Mouse (Mus musculus) kidney, postnatal 14 days (tissue): Measurements from ENCODE around the gene Abo.
A peak's percentile ranks its signal among the peaks of the same experiment; 100 is the strongest.
"Not testable (repeated sequence)": the region's sequence is repeated elsewhere in the genome, so short reads cannot be mapped to it uniquely, and the experiment has no call there.

Experiments used
- DNase-seq: peaks from one replicate; pipeline ENCODE4 v3.0.0; 2022; ENCODE audit warnings: mixed read lengths

Abo gene

DNA sequence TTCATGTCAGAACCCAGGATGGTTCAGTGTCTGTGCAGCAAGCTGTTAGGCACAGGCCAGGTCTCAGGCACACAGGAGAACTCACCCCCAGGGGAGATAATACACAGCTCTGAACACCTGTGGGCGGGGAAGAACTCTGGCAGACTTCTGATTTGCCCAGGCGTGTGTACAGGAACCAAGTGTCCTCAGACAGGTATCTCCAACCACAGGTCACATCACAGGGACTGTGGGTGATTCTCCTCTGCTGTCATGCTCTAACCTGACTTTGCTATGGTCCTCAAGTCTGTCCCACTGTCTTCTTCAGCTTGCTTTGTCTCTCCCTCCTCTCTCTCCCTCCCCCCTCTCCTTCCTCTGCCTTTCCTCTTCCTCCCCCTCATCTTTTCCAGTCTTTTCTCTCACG, at the start of gene Abo:
Gene Abo, minus strand, starts transcription at position 101 of the 400 bp plus-strand sequence.
- DNase-seq, result no peak

- no peak for DNase-seq
Observed at GRCm38 (mm10) chr2:26914148-26914941, 49.6 kb upstream of the Abo start.

GRCm38 (mm10) chr2:26913416-26914147, 48.8 kb upstream of the Abo start:
- DNase-seq, result no peak

DNA sequence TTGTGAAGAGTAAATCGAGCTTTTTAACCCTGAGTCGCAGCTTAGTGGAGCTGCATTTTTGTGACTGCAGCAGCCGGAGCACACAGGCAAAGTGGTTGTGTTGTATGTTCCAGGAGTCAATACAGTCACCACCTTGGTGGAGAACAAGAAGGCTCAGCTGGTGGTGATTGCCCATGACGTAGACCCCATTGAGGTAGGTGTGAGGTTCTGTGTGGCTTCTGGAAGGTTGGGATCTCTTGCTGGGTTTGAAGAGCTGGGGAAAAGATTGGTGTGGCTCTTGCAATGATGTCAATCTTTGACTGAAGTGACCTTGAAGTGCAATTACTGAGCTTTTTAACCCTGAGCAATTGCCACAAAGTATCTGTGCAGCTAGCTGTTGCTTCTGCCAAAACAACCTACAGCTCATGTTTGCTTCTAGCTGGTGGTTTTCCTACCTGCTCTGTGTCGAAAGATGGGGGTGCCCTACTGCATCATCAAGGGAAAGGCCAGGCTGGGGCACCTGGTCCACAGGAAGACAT, 47.5 kb upstream of the Abo start:
- DNase-seq, result no peak

- DNase-seq, result no peak
Observed at GRCm38 (mm10) chr2:26910994-26911765, 46.4 kb upstream of the Abo start.

DNA sequence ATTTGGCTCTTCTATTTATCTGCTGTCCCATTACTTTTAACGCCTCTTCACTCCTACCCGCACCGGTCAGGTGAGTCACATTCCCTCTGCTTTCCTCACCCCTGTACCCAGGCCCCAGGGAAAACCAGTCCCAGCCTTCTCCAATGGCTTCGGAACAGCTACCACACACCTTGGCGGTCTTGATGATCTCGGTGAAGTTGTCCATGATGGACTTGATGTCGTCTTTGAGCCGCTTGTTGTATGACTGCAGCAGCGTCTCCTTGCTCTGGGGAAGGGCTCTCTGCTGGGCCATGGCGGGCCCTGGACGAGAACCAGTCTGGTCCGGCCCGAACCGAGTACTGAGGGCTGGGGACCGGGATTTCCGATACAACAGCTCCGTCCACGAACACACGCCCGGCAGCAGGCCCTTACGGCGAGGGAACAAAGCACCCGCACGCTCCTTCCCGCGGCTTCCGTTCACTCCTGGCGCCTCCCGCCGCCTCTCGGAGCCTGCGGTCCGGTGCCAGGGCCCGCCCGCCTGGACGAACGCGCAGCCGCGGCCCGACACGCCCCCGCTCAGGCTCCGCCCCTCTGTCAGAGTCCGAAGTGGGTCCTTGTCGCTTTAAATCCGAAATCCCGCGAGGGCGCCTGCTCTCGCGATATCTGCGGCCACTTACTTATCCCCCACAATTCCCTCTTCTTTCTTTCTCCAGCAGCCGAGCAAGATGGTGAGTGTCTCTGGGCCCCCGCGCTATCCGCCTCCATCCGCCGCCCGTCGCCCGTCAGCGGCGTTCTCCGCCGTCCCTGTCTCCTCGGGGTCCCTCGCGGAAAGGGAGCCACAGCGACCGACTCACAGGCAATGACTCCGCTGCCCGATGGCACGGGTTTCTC, 45.6 kb upstream of the Abo start, which contains the start of the genes Med22 and Rpl7a:
Gene Med22, minus strand, starts transcription at position 554 of the 870 bp plus-strand sequence.
Gene Rpl7a, plus strand, starts transcription at position 641 of the 870 bp plus-strand sequence.
- peak; percentile 100 for DNase-seq

- no peak for DNase-seq
Observed at GRCm38 (mm10) chr2:26909387-26909784, 44.6 kb upstream of the Abo start.

- no peak for DNase-seq
Observed at GRCm38 (mm10) chr2:26908710-26909386, 44.1 kb upstream of the Abo start.

- peak; percentile 64 for DNase-seq
Observed at GRCm38 (mm10) chr2:26907109-26907508, 42.3 kb upstream of the Abo start.

- no peak for DNase-seq
Observed at GRCm38 (mm10) chr2:26906431-26906830, 41.7 kb upstream of the Abo start.

DNA sequence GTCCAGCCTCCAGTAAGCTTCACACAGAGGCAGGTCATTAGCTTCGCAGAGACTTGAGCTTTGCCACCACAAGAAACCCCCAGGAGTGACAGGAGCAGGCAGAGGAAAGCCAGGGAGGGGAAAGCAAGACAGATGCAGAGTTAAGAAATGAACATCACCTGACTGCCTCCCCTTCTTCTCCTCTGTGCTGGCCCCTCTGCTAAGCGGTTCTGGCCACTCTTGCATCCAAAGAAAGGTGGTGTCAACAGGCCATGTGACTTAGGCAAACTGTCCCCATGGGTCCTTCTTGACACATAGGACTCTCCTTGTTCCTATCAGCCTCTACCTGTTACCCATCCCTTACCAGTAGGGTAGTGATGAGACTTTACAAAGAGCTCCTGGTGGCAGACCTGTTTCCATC, 41.2 kb upstream of the Abo start:
- DNase-seq, result no peak

DNA sequence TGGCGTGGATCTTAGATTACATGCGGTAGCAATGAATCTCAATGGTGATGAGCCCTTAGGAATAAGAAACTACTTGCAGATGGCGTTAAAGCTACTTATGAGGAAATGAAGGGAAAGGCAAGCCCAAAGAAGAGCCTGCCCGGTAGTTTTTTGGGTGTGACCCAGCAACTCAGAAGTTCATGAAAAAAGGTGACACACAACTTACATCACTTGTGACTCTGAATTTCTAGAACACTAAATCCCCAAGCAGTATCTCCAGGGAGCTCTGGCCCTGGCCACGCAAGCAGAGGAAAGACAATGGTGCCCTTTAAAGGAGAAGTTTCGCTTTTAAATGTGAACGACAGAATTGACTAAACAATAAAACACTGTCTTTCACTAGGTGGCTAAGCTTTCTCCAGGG, 38.5 kb upstream of the Abo start:
- no peak for DNase-seq

- DNase-seq, result peak; percentile 97
Observed at GRCm38 (mm10) chr2:26902467-26903220, 37.9 kb upstream of the Abo start, which contains the start of gene Surf6. Gene Surf6, minus strand, starts transcription at chr2:26902879.

- DNase-seq, result no peak
Observed at GRCm38 (mm10) chr2:26901834-26902400, 37.1 kb upstream of the Abo start.

DNA sequence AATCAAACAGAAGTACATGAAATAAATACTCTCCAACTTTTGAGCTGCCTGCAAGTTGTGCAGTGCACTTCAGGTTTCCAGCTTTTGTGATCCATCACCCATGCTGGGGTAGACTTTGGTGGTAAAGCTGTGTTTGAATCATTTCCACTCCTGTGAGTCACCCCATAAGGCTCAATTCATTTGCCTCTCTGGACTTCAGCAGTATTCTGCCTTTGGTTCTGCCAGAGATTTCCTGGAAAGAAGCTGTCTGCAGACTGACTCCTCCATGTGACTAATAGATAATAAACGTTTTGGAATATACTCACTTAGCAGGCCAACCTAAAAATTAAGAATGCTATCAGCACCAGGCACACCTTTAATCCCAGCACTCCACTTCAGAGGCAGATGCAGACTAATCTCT, 36.0 kb upstream of the Abo start:
- DNase-seq, result no peak

- DNase-seq, result no peak
Observed at GRCm38 (mm10) chr2:26895898-26896297, 31.1 kb upstream of the Abo start.

GRCm38 (mm10) chr2:26886170-26886569, 21.4 kb upstream of the Abo start:
- DNase-seq, result not testable (repeated sequence)

DNA sequence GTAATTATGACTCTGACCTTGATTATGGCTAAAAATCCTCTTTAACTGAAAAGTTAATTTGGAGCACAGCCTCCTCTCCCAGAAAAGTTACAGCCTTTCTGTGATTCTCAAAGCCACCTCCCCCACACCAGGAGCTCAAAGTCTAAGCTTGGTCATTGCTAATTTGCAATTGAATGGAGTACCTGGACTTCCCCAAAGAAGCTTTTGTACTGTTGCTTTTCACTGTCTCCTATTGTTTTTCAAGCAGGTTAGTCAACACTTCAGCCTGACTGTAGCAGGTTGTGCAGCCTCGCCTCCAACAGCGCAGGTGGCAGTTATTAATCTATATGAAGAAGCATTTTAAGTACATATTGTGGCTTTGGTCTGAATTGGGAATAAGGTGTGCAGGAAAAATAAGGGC, 20.8 kb upstream of the Abo start:
- not testable (repeated sequence) for DNase-seq

DNA sequence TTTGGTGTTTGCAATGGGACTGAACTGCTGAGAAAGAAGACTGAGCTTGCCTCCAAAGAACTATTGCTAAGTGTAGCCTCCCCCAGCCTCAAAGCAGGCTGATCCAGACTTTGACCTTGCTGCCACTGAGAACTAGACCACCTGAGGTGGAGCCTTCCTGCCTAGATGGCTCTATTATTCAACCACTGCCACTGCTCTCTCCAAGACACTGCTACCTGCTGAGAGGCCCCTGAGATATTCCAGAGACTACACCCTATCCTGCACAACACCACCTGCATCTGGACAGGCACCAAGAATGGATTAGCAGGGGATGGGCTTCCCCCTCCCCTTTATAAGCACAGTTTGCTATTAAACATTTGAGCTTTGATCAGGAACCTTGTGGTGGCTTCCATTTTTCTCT, 13.8 kb upstream of the Abo start:
- no peak for DNase-seq

DNA sequence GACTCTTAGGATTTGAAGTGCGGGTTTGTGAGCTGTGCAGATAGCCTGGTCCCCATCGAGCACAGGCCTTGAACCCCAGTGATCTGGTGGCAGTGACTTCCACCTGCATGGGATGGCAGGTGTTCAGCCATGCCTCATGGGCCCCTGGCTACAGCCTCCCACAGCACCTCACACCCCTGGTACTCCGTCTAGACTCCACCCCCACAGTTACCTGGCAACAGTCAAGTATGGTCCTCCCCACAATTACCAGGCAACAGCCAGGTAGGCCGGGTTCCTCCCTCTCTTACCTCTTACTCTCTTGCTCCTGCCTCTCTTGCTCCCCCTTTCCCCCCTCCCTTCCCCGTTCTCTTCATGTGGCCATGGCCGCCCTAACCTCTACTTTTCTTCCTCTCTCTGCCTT, 5.9 kb upstream of the Abo start:
- DNase-seq, result no peak
